Mouse (Mus musculus) megakaryocyte, embryonic 14.5 days (primary cell): ENCODE data around the gene Rps6ka5.

Experiments used
- FLI1 ChIP-seq: IDR thresholded peaks from 2 replicates; pipeline ENCODE4 v1.6.1; 2012; ENCODE audit warnings: low read length, inconsistent platforms, mixed read lengths
- GATA1 ChIP-seq: IDR thresholded peaks from 3 replicates; pipeline ENCODE4 v1.6.1; 2012; ENCODE audit warnings: mixed read lengths, low read length, inconsistent platforms, borderline replicate concordance

GRCm38 (mm10) chr12:100639680-100640079 is 87.1 kb downstream of the Rps6ka5 start:
- TF ChIP-seq FLI1 (no peak), GATA1 (no peak)
